In genomic region chr1:131820887-131821328, GRCm38 (mm10) we compare ENCODE assay signal across 19 mouse cellular contexts. TPM values are rescaled to one million over a fixed set of nuclear protein-coding genes. Genes with fewer than 3 reads are reported as not detected.
DNase-seq lines count a peak whose midpoint lies in the region; ATAC-seq lines count a peak whose summit lies in the region.
"Had no signal": no experiment of that assay in that cellular context is flagged by ENCODE, and none has a peak within 500 bp of the region (broad histone marks: within the 10 kb centered on the region; RNA-seq: fewer than 3 reads in every experiment).

No protein-coding gene starts in this region.

- DNase-seq in layer of hippocampus, adult 11-12 months (ENCODE audit: low spot score) = peak; percentile 52
- DNase-seq in layer of hippocampus, adult 9-10 months (ENCODE audit: low spot score) = no peak
- DNase-seq in thymus, postnatal 0 days (ENCODE audit: low spot score) = peak; percentile 30
- no peak for DNase-seq in thymus, postnatal 36 days
- no peak for DNase-seq in embryo, embryonic 9.5 days (ENCODE audit: extremely low spot score)
- DNase-seq: adrenal gland, adult 8-10 months; cerebellum, adult 9-10 months; embryo, embryonic 11 days; gastrocnemius, postnatal 36 days; kidney, adult 2 months; kidney, postnatal 4 days; spleen, adult 18-20 months had no signal

- H3K9ac ChIP-seq in embryonic facial prominence, embryonic 15.5 days = no peak overlapping the region
- H3K9ac ChIP-seq: liver, embryonic 15.5 days; midbrain, embryonic 12.5 days had no signal

- no peak overlapping the region for H3K4me2 ChIP-seq in embryonic facial prominence, embryonic 15.5 days (replicated peaks)
- H3K4me2 ChIP-seq: heart, embryonic 11.5 days; liver, embryonic 15.5 days; midbrain, embryonic 12.5 days had no signal

- H3K27me3 ChIP-seq in embryonic facial prominence, embryonic 15.5 days = no peaks in the 10 kb centered on the region

- 0 out of 2 replicates have a peak overlapping the region, but pooled peaks have one; percentile 28 for H3K27ac ChIP-seq in embryonic facial prominence, embryonic 15.5 days (replicated peaks)
- H3K27ac ChIP-seq: liver, embryonic 15.5 days; midbrain, embryonic 12.5 days; stomach, postnatal 0 days had no signal

- no peaks in the 10 kb centered on the region for H3K4me1 ChIP-seq in embryonic facial prominence, embryonic 15.5 days
- H3K4me1 ChIP-seq: liver, embryonic 15.5 days; midbrain, embryonic 12.5 days had no signal

- H3K36me3 ChIP-seq in embryonic facial prominence, embryonic 15.5 days = no peaks in the 10 kb centered on the region
- H3K36me3 ChIP-seq: liver, embryonic 15.5 days; midbrain, embryonic 12.5 days had no signal

- H3K4me3 ChIP-seq in embryonic facial prominence, embryonic 15.5 days (replicated peaks) = no peak overlapping the region
- H3K4me3 ChIP-seq: liver, embryonic 15.5 days; midbrain, embryonic 12.5 days had no signal

- 61% methylated on average over 10 of the region's 10 CpGs for WGBS in embryonic facial prominence, embryonic 15.5 days

- 0 out of 2 replicates have a peak, but pooled peaks cover 3% of the 10 kb centered on the region for H3K9me3 ChIP-seq in embryonic facial prominence, embryonic 15.5 days (replicated peaks)
- H3K9me3 ChIP-seq: liver, embryonic 15.5 days; midbrain, embryonic 12.5 days had no signal

- ATAC-seq in embryonic facial prominence, embryonic 15.5 days (ENCODE audit: insufficient number of reproducible peaks, low FRiP score, low TSS enrichment, low read depth) = no peak
- ATAC-seq in erythroid progenitor cell, adult 5-6 weeks (replicated peaks; ENCODE audit: low FRiP score, poor library complexity, severe bottlenecking) = no peak

RNA-seq across cellular contexts. Expression of gene Slc41a1, which starts 6.4 kb away (rescaled TPM):
- 7.7 and 7.8 TPM in 2 replicates for polyA plus RNA-seq in thymus, postnatal 0 days (2015; fragmentation: Nextera tagmentation; extraction: Ambion mirVana)
- polyA plus RNA-seq in embryonic facial prominence, embryonic 15.5 days (2015; fragmentation: Nextera tagmentation; extraction: Ambion mirVana) = 17.8 and 18.3 TPM in 2 replicates
- total RNA-seq in erythroid progenitor cell, adult 5-6 weeks (2015; ENCODE audit: low replicate concordance) = 0.72 and 1.7 TPM in 2 replicates
- total RNA-seq in erythroid progenitor cell, adult 5-6 weeks (2017; ENCODE audit: low replicate concordance) = 0.64 and 2.2 TPM in 2 replicates

RNA-seq across cellular contexts. Expression of gene Pm20d1, which starts 23.7 kb away (rescaled TPM):
- 0.95 and 1.4 TPM in 2 replicates for polyA plus RNA-seq in thymus, postnatal 0 days (2015; fragmentation: Nextera tagmentation; extraction: Ambion mirVana)
- 0.72 and 1.2 TPM in 2 replicates for polyA plus RNA-seq in embryonic facial prominence, embryonic 15.5 days (2015; fragmentation: Nextera tagmentation; extraction: Ambion mirVana)
- not detected in 2 replicates for total RNA-seq in erythroid progenitor cell, adult 5-6 weeks (2015; ENCODE audit: low replicate concordance)
- not detected in 2 replicates for total RNA-seq in erythroid progenitor cell, adult 5-6 weeks (2017; ENCODE audit: low replicate concordance)
- total RNA-seq: hematopoietic stem cell, adult 5-6 weeks had no signal

RNA-seq across cellular contexts. Expression of gene Rab29, which starts 46.1 kb away (rescaled TPM):
- 33.3 and 36.6 TPM in 2 replicates for polyA plus RNA-seq in thymus, postnatal 0 days (2015; fragmentation: Nextera tagmentation; extraction: Ambion mirVana)
- polyA plus RNA-seq in embryonic facial prominence, embryonic 15.5 days (2015; fragmentation: Nextera tagmentation; extraction: Ambion mirVana) = 27.4 and 30.5 TPM in 2 replicates
- total RNA-seq in erythroid progenitor cell, adult 5-6 weeks (2015; ENCODE audit: low replicate concordance) = 4.3 and 4.6 TPM in 2 replicates
- total RNA-seq in erythroid progenitor cell, adult 5-6 weeks (2017; ENCODE audit: low replicate concordance) = 2.1 and 3.0 TPM in 2 replicates

Comparison
In these comparisons a context has a peak if more than half of its experiments do, and no peak if none do; other contexts are left out.
1. DNase-seq: peak in layer of hippocampus, adult 11-12 months (single experiment) and thymus, postnatal 0 days (single experiment); none in layer of hippocampus, adult 9-10 months (single experiment), thymus, postnatal 36 days (0 of 2) and embryo, embryonic 9.5 days (single experiment).